Mouse (Mus musculus) ES-Bruce4 (cell line): ENCODE results near the gene Btg2. TPM values are rescaled to one million over a fixed set of nuclear protein-coding genes. Genes with fewer than 3 reads are reported as not detected.

Source experiments
- H3K27ac ChIP-seq: 2 replicates; pipeline ENCODE4 v1.5.1; 2012; ENCODE audit warnings: low read length, inconsistent platforms; ENCODE audit not compliant: insufficient read depth
- H3K27me3 ChIP-seq: 2 replicates; pipeline ENCODE4 v1.6.1; 2012; ENCODE audit warnings: mild to moderate bottlenecking, low read length, inconsistent platforms; ENCODE audit not compliant: control insufficient read depth, poor library complexity, insufficient read depth, severe bottlenecking
- H3K36me3 ChIP-seq: 2 replicates; pipeline ENCODE4 v1.6.1; 2012; ENCODE audit warnings: inconsistent platforms, mild to moderate bottlenecking, low read length, moderate library complexity; ENCODE audit not compliant: control insufficient read depth, poor library complexity, insufficient read depth, severe bottlenecking
- H3K4me1 ChIP-seq: one replicate; pipeline ENCODE4 v1.8.1; 2011; ENCODE audit warnings: low read length; ENCODE audit not compliant: control insufficient read depth, insufficient read depth
- H3K4me3 ChIP-seq: 2 replicates; pipeline ENCODE4 v1.5.1; 2011; ENCODE audit warnings: low read depth, mild to moderate bottlenecking, low read length
- H3K9ac ChIP-seq: 2 replicates; pipeline ENCODE4 v1.6.1; 2012; ENCODE audit warnings: low read depth, mild to moderate bottlenecking, inconsistent platforms; ENCODE audit not compliant: poor library complexity, severe bottlenecking
- H3K9me3 ChIP-seq: replicated peaks from 2 replicates; pipeline ENCODE4 v1.6.1; 2012; ENCODE audit warnings: mild to moderate bottlenecking, low read length, inconsistent platforms; ENCODE audit not compliant: control insufficient read depth, poor library complexity, insufficient read depth, severe bottlenecking
- CTCF ChIP-seq: IDR thresholded peaks from one replicate; pipeline ENCODE4 v1.8.1; 2011; ENCODE audit warnings: low read depth, low read length
- EP300 ChIP-seq: IDR thresholded peaks from 2 replicates; pipeline ENCODE4 v1.6.1; 2011; ENCODE audit warnings: low read depth, low read length; ENCODE audit not compliant: insufficient read depth
- POLR2A ChIP-seq: IDR thresholded peaks from one replicate; pipeline ENCODE4 v1.8.1; 2011; ENCODE audit warnings: low read length; ENCODE audit not compliant: insufficient read depth
- polyA plus RNA-seq: library from polyadenylated mRNA; stranded (reverse); fragments of >200 nt; gene quantifications from 2 replicates; pipeline ENCODE4 v1.2.4, GENCODE M21; 2011; ENCODE audit warnings: low read depth; ENCODE audit not compliant: missing spikeins, insufficient read depth, insufficient read length

The Btg2 gene
- polyA plus RNA-seq, 1 experiment = 109 TPM

DNA sequence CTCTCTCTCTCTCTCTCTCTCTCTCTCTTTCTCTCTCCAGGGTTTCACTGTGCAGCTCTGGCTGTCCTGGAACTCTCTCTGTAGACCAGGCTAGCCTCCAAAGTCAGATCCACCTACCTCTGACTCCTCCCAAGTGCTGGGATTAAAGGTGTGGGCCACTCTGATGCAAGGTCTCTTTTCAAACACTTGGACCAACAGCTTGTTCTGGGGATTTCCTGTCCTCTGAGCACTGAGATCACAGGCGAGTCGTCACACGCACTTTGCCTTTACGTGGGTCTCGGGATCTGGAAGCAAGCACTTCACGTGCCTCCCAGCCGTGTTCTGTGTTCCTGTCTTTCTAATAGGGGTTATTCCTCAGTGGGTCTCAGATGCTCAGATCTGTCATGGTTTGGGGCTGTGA lies 35.1 kb upstream of the Btg2 start:
- H3K36me3 ChIP-seq = no peaks in the 10 kb centered on the region
- H3K27ac ChIP-seq = no peak overlapping the region
- H3K9ac ChIP-seq = no peak overlapping the region
- H3K27me3 ChIP-seq = no peaks in the 10 kb centered on the region
- H3K4me1 ChIP-seq = no peaks in the 10 kb centered on the region
- no peak overlapping the region for H3K4me3 ChIP-seq
- TF ChIP-seq EP300 = no peak
- TF ChIP-seq POLR2A = no peak
- TF ChIP-seq CTCF = no peak
- no peaks in the 10 kb centered on the region for H3K9me3 ChIP-seq

DNA sequence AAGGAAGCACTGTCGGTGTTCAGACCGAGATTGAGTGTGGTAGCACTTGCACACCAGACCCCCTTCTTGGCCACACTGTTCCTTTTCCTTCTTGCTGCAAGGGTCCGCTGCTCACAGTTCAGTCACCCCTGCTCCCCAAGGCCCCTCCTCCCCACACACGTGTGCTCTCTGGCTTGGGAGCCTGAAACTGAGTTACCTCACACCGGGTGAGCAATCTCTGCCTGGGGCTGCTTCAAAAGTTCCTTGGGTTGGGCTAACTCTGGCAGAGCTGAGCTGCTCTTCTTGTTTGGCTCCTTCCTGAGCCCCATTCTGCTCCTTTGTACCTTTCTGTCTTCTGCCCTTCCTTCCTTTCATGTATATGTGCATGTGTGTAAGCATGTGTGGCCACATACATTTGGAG lies 34.6 kb upstream of the Btg2 start:
- Histone ChIP-seq H3K9me3 (no peaks in the 10 kb centered on the region), H3K4me1 (no peaks in the 10 kb centered on the region), H3K27ac (no peak overlapping the region), H3K36me3 (no peaks in the 10 kb centered on the region), H3K4me3 (no peak overlapping the region), H3K27me3 (no peaks in the 10 kb centered on the region), H3K9ac (no peak overlapping the region)
- TF ChIP-seq EP300 = no peak
- no peak for TF ChIP-seq CTCF
- no peak for TF ChIP-seq POLR2A

DNA sequence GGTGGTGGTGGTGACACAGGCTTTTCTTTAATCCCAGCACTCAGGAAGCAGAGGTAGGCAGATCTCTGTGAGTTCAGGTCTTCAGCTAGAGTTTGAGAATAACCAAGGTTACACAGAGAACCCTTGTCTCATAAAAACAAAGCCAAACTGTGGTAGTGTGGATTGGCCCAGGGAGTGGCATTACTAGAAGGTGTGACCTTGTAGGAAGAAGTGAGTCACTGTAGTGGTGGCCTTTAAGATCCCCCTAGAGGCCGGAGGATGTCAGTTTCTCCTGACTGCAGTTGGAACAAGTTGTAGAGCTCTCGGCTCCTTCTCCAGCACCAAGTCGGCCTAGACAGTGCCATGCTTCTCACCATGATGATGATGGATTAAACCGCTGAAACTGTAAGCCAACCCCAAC lies 32.1 kb upstream of the Btg2 start, which contains the start of gene Chit1:
Gene Chit1 (plus strand): TSS at position 264 of the 400 bp plus-strand sequence.
- no peak within 1 kb of the TSS for H3K9ac ChIP-seq
- H3K9me3 ChIP-seq = no peaks in the 10 kb centered on the region
- H3K4me1 ChIP-seq = no peaks in the 10 kb centered on the region
- TF ChIP-seq CTCF (no peak), POLR2A (no peak), EP300 (no peak)
- H3K27me3 ChIP-seq = no peaks in the 10 kb centered on the region
- no peaks in the 10 kb centered on the region for H3K36me3 ChIP-seq
- no peak within 1 kb of the TSS for H3K27ac ChIP-seq
- no peak within 1 kb of the TSS for H3K4me3 ChIP-seq

DNA sequence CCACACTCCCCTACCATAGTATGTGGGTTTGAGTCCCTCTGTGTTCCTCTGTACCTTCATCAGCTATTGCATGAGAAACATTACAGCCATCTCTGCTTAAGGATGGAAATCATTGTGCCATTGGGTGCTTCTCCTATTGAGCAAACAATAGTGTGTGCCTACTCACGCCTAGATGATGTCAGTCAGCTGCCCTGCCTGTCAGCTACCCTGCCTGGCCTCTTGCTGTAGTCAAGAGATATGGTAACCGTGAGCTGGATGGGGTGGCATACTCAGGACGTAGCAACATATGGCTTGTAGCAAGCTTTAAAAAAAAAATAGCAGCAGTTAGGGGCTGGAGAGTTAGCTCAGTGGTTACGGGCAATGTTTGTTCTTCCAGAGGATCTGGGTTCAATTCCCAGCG lies 31.5 kb upstream of the Btg2 start:
- H3K9me3 ChIP-seq = no peaks in the 10 kb centered on the region
- TF ChIP-seq CTCF = no peak
- TF ChIP-seq POLR2A = no peak
- no peak for TF ChIP-seq EP300

DNA sequence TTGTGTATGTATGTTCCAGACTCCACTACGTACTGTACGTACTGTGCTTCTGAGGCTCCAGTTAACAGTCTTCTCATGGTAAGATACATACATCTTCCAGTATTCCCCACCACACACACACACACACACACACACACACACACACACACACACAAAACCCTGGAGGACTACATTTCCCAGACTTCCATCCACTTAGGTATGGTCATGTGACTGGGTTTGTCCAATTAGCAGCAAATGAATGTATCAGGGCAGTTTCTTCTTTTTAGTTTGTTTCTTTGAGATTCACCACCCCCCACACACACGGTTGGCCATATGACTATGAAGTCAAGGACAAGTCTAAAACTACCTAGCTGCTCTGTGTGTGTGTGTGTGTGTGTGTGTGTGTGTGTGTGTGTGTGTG lies 31.1 kb upstream of the Btg2 start:
- H3K9me3 ChIP-seq = no peaks in the 10 kb centered on the region

More for the DNA sequence above, 31.5 kb upstream of the Btg2 start:
- Histone ChIP-seq H3K4me3 (no peak overlapping the region), H3K9ac (no peak overlapping the region), H3K27ac (no peak overlapping the region), H3K4me1 (no peaks in the 10 kb centered on the region), H3K36me3 (no peaks in the 10 kb centered on the region), H3K27me3 (no peaks in the 10 kb centered on the region)

DNA sequence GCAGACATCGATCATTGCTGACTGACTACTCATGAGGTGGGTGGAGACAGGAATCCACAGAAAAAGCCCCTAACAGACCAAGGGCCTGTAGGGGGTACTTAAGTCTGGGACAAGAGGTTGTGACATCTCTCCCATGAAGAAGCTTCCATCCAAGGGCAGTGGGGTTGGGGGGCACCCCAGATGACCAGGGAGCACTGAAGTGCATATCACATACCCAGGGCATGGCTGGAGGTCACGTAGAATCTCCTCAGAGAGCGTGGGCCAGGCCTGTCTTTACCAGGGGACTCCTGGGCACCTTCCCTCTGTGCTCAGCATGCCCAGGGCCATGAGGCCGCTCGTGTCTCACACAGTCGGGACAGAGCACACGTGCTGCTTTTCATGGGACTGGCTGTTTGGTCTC lies 28.9 kb upstream of the Btg2 start:
- H3K4me1 ChIP-seq = peaks cover 3% of the 10 kb centered on the region
- H3K4me3 ChIP-seq = no peak overlapping the region
- H3K27me3 ChIP-seq = no peaks in the 10 kb centered on the region
- no peaks in the 10 kb centered on the region for H3K36me3 ChIP-seq
- no peak overlapping the region for H3K9ac ChIP-seq
- no peaks in the 10 kb centered on the region for H3K9me3 ChIP-seq
- TF ChIP-seq CTCF (no peak), POLR2A (no peak), EP300 (no peak)
- no peak overlapping the region for H3K27ac ChIP-seq

More for the DNA sequence above, 31.1 kb upstream of the Btg2 start:
- H3K27ac ChIP-seq = no peak overlapping the region
- no peaks in the 10 kb centered on the region for H3K36me3 ChIP-seq
- H3K27me3 ChIP-seq = no peaks in the 10 kb centered on the region
- no peak overlapping the region for H3K9ac ChIP-seq
- H3K4me1 ChIP-seq = no peaks in the 10 kb centered on the region
- TF ChIP-seq CTCF = no peak
- TF ChIP-seq EP300 = no peak
- TF ChIP-seq POLR2A = no peak
- no peak overlapping the region for H3K4me3 ChIP-seq
